Mouse (Mus musculus) liver, postnatal 0 days (tissue): ENCODE results near the gene Kxd1. TPM values are rescaled to one million over a fixed set of nuclear protein-coding genes. Genes with fewer than 3 reads are reported as not detected.
A peak's percentile ranks its signal among the peaks of the same experiment; 100 is the strongest.

Experiments
- ATAC-seq: fragments of 200-750 bp; cut with Nextera tagmentation; 2 replicates; pipeline ENCODE4 v1.8.0; 2017; ENCODE audit warnings: mild to moderate bottlenecking, moderate library complexity
- DNase-seq: peaks from one replicate; pipeline ENCODE4 v3.0.0-alpha.2; 2016
- H3K27ac ChIP-seq: fragments of 300-500 bp; sonication (generic); 2 replicates; pipeline ENCODE4 v1.5.1; 2014; ENCODE audit warnings: antibody characterized with exemption, moderate library complexity, mild to moderate bottlenecking, low read depth
- H3K27me3 ChIP-seq: fragments of 300-500 bp; sonication (generic); 2 replicates; pipeline ENCODE4 v1.6.1; 2014; ENCODE audit warnings: low read length, control low read depth, mixed read lengths; ENCODE audit not compliant: insufficient read depth
- H3K36me3 ChIP-seq: fragments of 300-500 bp; sonication (generic); replicated peaks from 2 replicates; pipeline ENCODE4 v1.6.1; 2014; ENCODE audit warnings: mild to moderate bottlenecking, control low read depth, low read length, moderate library complexity, mixed read lengths; ENCODE audit not compliant: insufficient read depth
- H3K4me1 ChIP-seq: fragments of 300-500 bp; sonication (generic); 2 replicates; pipeline ENCODE4 v1.6.1; 2014; ENCODE audit warnings: antibody characterized with exemption, mild to moderate bottlenecking, control low read depth; ENCODE audit not compliant: insufficient read depth
- H3K4me2 ChIP-seq: fragments of 300-500 bp; sonication (generic); 2 replicates; pipeline ENCODE4 v1.6.1; 2014; ENCODE audit warnings: low read depth, mild to moderate bottlenecking, low read length, moderate library complexity, mixed read lengths
- H3K4me3 ChIP-seq: fragments of 300-500 bp; sonication (generic); 2 replicates; pipeline ENCODE4 v1.5.1; 2014; ENCODE audit warnings: low read depth, low read length
- H3K9ac ChIP-seq: fragments of 300-500 bp; sonication (generic); replicated peaks from 2 replicates; pipeline ENCODE4 v1.6.1; 2014; ENCODE audit warnings: mild to moderate bottlenecking, moderate library complexity
- H3K9me3 ChIP-seq: fragments of 300-500 bp; sonication (generic); 2 replicates; pipeline ENCODE4 v1.6.1; 2016; ENCODE audit warnings: mild to moderate bottlenecking, control low read depth, low read length, mixed read lengths
- CTCF ChIP-seq: sonication (generic); IDR thresholded peaks from 2 replicates; pipeline ENCODE4 v1.5.1; 2016; ENCODE audit warnings: antibody characterized with exemption, low read depth
- EP300 ChIP-seq: IDR thresholded peaks from 2 replicates; pipeline ENCODE4 v1.6.1; 2016; ENCODE audit warnings: antibody characterized with exemption, low read depth, mild to moderate bottlenecking
- WGBS: fragments of 180-500 bp; shearing (Covaris S2); extraction: QIAGEN DNeasy Blood & Tissue Kit; methylation state at CpG from one replicate; pipeline ENCODE4 v1.1.7; 2014; ENCODE audit not compliant: insufficient replicate concordance; 5-methylcytosine and 5-hydroxymethylcytosine counted together
- polyA plus RNA-seq: library from polyadenylated mRNA; unstranded; fragments of >200 nt; fragmentation: Nextera tagmentation; extraction: Ambion mirVana; gene quantifications from 2 replicates; pipeline ENCODE4 v1.2.1, GENCODE M21; 2015

Kxd1 gene
- polyA plus RNA-seq, 1 experiment from 2014 or later: 43.1 TPM

DNA sequence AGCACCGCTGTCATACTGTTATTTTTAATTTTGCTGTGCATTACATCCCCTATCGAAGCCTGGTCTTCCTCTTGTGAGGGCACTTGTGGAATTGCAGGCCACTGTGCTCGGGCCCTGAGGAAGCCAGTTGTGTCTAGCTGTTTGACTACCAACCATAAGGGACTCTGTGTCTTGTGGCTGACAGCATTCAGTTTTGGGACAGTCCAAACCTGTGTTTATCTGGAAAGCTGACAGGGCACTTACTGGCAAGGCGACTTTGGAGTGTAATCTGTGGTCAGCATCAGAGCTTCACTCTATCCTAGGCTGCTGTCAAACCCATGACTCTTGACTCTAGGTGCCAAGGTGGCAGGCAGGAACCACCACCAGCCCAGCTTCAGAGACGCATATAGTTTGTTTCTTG, 13.3 kb upstream of the Kxd1 start:
- no peak for DNase-seq
- H3K36me3 ChIP-seq: peaks cover 10% of the 10 kb centered on the region
- peak overlapping the region; percentile 94 for H3K9ac ChIP-seq
- no peaks in the 10 kb centered on the region for H3K9me3 ChIP-seq
- TF ChIP-seq EP300 (no peak), CTCF (no peak)
- no peak for ATAC-seq
- H3K4me2 ChIP-seq: peak overlapping the region; percentile 96
- H3K27me3 ChIP-seq: no peaks in the 10 kb centered on the region
- peaks cover 50% of the 10 kb centered on the region for H3K4me1 ChIP-seq
- H3K27ac ChIP-seq: peak overlapping the region; percentile 99
- 55% methylated on average over 5 of the region's 5 CpGs for WGBS
- peak overlapping the region; percentile 87 for H3K4me3 ChIP-seq

DNA sequence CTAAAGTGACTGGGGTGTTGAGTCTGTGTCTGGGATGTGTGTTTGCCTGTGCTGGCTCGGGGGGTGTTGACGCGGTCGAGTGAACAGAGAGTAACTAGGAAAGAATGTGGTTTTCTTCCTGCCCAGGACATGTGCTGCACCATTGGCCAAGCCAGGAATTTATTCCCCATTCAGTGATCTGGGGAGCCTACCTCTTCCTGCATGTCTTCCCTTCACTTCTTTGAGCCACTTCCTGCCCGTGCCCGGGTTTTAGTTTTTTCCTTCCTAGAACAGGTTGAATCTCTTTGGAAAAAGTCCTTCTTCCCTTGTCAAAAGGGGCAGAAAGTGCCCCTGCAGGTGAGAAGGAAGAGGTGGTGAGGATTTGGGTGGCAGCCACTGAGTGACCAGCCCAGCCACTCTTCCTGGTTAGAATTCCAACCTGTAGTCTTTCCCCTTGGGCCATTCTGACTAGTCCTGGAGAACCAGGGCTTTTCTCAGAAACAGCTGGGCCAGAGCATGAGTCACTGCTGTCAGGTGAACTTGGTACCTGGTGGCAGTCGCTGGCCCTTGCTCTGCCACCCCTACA, 12.8 kb upstream of the Kxd1 start:
- 18% methylated on average over 7 of the region's 7 CpGs for WGBS
- H3K36me3 ChIP-seq: peaks cover 15% of the 10 kb centered on the region

DNA sequence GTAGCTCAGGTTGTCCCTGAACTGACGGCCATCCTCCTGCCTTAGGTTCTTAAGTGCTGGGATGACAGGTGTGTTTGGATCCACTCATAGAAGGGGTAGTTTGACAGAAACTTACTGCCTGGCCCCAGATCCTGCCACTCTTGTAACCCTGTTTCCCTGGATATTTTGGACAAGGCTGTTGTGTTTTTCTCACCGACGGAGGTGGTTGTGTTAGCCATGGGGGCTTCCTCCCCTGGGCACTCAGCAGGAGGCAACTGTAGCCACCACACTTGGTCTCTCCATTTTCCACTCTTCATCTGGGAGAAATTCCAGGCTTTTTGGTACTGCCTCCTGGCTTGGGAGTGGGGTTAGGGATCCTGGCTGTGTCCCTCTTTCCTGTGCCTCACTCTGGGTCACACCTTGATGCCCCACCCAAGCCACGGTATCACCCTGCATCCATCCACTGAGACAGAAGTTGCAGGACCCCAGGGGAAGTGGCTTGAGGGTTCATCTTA, 12.3 kb upstream of the Kxd1 start:
- peaks cover 40% of the 10 kb centered on the region for H3K4me1 ChIP-seq
- ATAC-seq: no peak

More for the DNA sequence above, 12.8 kb upstream of the Kxd1 start:
- peak overlapping the region; percentile 99 for H3K27ac ChIP-seq
- 0 out of 2 replicates have a peak, but pooled peaks have one; percentile 1 for TF ChIP-seq CTCF
- no peak for TF ChIP-seq EP300
- ATAC-seq: no peak
- H3K4me2 ChIP-seq: peak overlapping the region; percentile 96
- peak overlapping the region; percentile 87 for H3K4me3 ChIP-seq
- no peak for DNase-seq
- H3K9me3 ChIP-seq: no peaks in the 10 kb centered on the region
- no peaks in the 10 kb centered on the region for H3K27me3 ChIP-seq
- H3K9ac ChIP-seq: peak overlapping the region; percentile 94
- peaks cover 45% of the 10 kb centered on the region for H3K4me1 ChIP-seq

GRCm38 (mm10) chr8:70539077-70539813, 11.5 kb upstream of the Kxd1 start, which contains the start of gene Ell:
TSS of gene Ell (plus strand) at chr8:70539457.
- under 1% methylated on average over 58 of the region's 58 CpGs for WGBS
- peak; percentile 100 for DNase-seq
- Histone ChIP-seq H3K27ac (peak within 1 kb of the TSS; percentile 99), H3K4me2 (peak within 1 kb of the TSS; percentile 96), H3K4me3 (peak within 1 kb of the TSS; percentile 87), H3K27me3 (no peaks in the 10 kb centered on the region), H3K9me3 (no peaks in the 10 kb centered on the region), H3K36me3 (peaks cover 26% of the 10 kb centered on the region), H3K4me1 (peaks cover 32% of the 10 kb centered on the region), H3K9ac (peak within 1 kb of the TSS; percentile 94)
- TF ChIP-seq CTCF (no peak), EP300 (0 out of 2 replicates have a peak, but pooled peaks have one; percentile 8)
- ATAC-seq: peak; percentile 83

More for the DNA sequence above, 12.3 kb upstream of the Kxd1 start:
- Histone ChIP-seq H3K27ac (peak overlapping the region; percentile 99), H3K9me3 (no peaks in the 10 kb centered on the region), H3K27me3 (no peaks in the 10 kb centered on the region), H3K4me2 (peak overlapping the region; percentile 96), H3K4me3 (peak overlapping the region; percentile 87), H3K36me3 (peaks cover 20% of the 10 kb centered on the region), H3K9ac (peak overlapping the region; percentile 94)
- WGBS: under 1% methylated on average over 4 of the region's 4 CpGs
- no peak for DNase-seq
- no peak for TF ChIP-seq EP300
- no peak for TF ChIP-seq CTCF

- whole genome bisulfite sequencing: under 1% methylated on average over 32 of the region's 32 CpGs
- TF ChIP-seq EP300: 0 out of 2 replicates have a peak, but pooled peaks have one; percentile 18
- TF ChIP-seq CTCF: peak; percentile 6; the same call in 1 of the 2 replicates
- ATAC-seq (peak; percentile 64), DNase-seq (peak; percentile 100)
- Histone ChIP-seq H3K27me3 (no peaks in the 10 kb centered on the region), H3K4me1 (peaks cover 28% of the 10 kb centered on the region), H3K9ac (peak overlapping the region; percentile 65), H3K9me3 (no peaks in the 10 kb centered on the region), H3K27ac (peak overlapping the region; percentile 99), H3K4me3 (peak overlapping the region; percentile 87), H3K4me2 (peak overlapping the region; percentile 96), H3K36me3 (peaks cover 32% of the 10 kb centered on the region)
These were observed 10.9 kb upstream of the Kxd1 start for GRCm38 (mm10) chr8:70538633-70539076.

GRCm38 (mm10) chr8:70538024-70538579, 10.3 kb upstream of the Kxd1 start:
- DNase-seq (peak; percentile 76), ATAC-seq (peak; percentile 32)
- H3K36me3 ChIP-seq: peaks cover 34% of the 10 kb centered on the region
- peak overlapping the region; percentile 99 for H3K27ac ChIP-seq
- peak overlapping the region; percentile 65 for H3K9ac ChIP-seq
- no peaks in the 10 kb centered on the region for H3K9me3 ChIP-seq
- peak overlapping the region; percentile 96 for H3K4me2 ChIP-seq
- no peaks in the 10 kb centered on the region for H3K27me3 ChIP-seq
- H3K4me3 ChIP-seq: peak overlapping the region; percentile 87
- WGBS: 12% methylated on average over 24 of the region's 24 CpGs
- TF ChIP-seq EP300 (peak; percentile 76), CTCF (no peak)
- H3K4me1 ChIP-seq: peaks cover 23% of the 10 kb centered on the region
